Mouse (Mus musculus): Measurements from ENCODE around the gene Tbl2.

DNA sequence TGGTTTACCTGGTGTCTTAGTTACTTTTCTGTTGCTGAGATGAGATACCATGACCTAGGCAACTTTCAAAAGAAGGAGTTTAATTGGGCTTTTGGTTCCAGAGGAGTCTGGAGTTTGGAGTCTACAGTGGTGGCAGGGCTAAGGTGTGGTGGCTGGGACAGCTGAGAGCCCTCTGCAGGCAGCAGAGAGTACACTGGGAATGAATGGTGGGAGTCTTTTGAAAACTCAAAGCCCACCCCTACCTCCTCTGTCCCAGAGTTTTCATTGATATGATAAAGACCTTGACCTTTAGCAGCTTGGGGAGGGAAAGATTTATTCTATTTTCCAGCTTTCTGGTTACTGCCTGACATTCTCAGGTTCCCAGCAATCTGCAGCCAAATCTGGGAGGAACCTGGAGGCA, 25.6 kb downstream of the Tbl2 start:
- TF ChIP-seq POLR2A (IDR thresholded peaks at IDR 0.05; ENCODE audit: borderline replicate concordance, insufficient read depth, low read length), result no peak
- TF ChIP-seq CTCF (IDR thresholded peaks at IDR 0.05; ENCODE audit: borderline replicate concordance, insufficient read depth, low read depth, low read length), result no peak
